Mouse (Mus musculus) brain, adult 10 weeks (tissue): ENCODE measurements around the gene Krt15. TPM values are rescaled to one million over a fixed set of nuclear protein-coding genes. Genes with fewer than 3 reads are reported as not detected.

ENCODE experiments used
- polyA plus RNA-seq: library from polyadenylated mRNA; stranded (reverse); fragments of 350-450 nt; fragmentation: Illumina TruSeq; extraction: RNeasy Lipid Tissue Mini Kit (QIAGEN cat#74804); gene quantifications from one replicate; pipeline ENCODE4 v1.2.3, GENCODE M21; 2015; ENCODE audit warnings: low read depth, low replicate concordance

Krt15 gene
- 0.94 TPM for polyA plus RNA-seq

DNA sequence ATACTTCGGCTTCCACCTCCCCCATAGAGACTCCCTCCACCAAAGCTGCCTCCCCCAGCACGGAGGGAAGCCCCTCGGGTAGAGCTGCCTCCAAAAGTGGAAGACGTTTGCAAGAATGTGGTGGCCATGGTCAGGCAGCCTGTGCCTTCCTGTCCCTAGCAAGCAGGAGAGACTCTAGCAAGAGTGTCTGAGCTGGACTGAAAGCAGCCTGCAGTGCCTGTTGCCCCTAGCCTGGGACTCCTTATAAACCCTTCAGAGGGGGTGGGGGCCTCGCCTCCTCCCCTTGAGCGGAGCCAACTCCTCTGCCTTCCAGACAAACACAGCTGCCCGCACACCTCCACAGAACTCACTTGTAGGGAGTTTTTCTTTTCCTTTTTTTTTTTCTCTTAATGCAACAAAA lies at the start of gene Krt15:
Krt15 (minus strand) TSS at position 198 of the 400 bp plus-strand sequence.

DNA sequence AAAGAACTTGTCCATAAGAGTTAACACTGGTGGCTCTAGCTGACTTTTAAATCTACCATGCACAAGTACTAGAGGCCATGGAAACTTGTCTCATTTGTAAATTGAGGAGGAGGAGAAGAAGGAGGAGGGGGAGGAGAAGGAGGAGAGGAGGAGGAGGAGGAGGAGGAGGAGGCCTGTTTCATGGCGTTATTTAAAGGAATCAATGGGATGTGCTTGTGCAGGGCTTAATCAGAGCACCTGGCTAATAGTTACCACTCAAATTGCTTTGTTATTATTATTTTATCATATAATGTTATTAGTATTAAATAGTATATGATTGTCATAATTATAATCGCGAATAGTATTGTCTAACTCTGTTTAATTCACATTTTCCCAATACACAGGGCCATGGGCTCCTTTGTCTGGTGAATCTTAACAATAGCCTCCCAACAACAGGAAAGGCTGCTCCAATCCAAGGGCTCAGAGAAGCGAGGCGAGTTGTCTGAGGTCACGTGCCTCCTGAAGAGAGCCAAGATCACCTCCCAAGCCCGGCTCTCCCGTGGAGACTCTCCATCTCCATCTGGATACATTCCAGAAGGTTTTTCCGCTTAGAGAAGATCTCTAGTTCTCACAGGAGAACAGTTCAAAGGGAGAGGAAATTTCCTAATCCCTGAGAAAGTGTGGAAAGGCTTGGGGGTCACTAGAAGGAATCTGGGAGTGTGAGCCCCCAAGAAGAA lies 13.0 kb upstream of the Krt15 start, which contains the start of gene Krt19:
Krt19 (minus strand) TSS at position 51 of the 716 bp plus-strand sequence.

DNA sequence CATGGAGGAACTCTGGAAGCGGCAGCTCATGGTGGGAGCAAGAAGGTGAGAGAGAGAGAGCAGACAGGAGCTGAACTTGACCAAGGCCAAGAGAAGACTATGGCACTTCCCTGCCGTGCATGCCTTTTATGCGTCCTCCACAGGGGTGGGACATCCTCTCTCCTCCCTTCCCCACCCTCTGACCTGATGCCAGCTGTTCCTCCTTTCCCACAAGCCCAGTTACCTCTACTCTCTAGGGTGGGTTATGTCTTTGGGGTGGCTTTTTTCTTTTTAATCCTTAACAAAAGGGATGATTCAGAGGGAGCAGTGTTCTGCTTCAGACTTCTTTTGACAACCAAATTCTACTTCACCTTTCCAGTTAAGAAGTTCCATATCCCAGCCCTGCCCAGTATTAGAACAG lies 14.3 kb downstream of the Krt15 start, which contains the start of gene Krt13:
Krt13 (minus strand) TSS at position 101 of the 400 bp plus-strand sequence.

DNA sequence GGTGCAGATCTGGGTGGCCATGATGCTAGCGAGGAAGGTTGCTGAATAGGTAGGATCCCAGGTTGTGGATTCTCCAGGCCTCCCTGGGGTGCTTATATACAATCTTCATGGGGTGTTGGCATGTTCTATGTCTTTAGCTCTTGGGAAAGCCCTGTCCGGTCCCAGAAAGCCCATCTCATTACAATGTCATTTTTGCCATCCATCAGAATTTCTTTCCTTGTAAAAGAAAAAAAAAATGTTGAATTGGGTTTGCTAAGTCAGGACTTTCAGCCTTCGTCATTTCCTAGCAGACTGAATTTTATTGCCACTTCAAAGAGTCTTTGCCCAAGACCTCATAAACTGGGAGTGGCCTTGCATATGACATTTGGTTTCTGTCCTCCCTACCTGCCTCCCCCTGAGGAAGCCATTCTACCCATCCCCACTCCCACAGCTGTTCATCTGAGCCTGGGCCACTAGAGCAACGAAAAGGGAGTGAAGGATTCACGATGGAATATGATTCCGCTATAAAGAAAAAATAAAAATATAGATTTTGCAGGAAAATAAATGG lies 30.1 kb downstream of the Krt15 start, which contains the start of gene Krt36:
Krt36 (minus strand) TSS at position 51 of the 547 bp plus-strand sequence.

DNA sequence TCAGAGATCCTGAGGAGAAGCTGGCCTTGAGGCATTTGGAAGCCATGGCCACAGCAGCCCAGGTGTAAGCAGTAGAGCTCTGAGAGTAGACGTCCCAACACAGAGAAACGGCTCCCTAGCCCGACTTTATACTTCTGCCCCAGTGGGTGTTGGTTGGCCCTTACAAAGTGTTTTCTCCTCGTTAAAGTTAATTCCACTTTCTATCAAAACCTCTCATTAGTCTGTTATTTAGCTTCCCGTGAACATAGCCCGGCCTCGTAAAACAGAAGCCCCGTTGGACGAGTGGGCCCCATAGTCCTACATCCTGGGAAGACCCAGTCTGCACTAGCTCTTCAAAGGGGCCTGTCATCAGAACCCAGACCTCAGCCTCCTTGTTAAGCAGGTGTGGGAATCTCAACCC lies 39.6 kb downstream of the Krt15 start, which contains the start of gene Krt35:
Krt35 (minus strand) TSS at position 101 of the 400 bp plus-strand sequence.

DNA sequence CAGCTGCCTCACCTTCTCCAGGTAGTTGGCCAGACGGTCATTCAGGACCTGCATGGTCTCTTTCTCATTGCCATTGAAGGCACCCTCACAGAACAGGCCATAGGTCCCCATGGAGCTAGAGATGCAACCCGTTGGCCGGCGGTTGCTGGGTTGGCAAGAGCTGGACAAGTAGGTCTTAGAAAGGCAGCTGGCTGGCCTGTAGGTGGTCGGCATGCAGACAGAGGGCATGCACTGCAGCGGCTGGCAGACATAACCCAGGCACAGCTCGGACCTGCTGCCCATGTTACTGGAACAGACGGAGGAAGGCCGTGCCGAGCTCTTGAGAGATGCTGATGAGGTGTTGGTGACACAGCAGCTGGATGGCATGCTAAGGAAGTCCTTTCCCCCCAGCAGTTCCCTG lies 47.9 kb downstream of the Krt15 start, which contains the start of gene Krt32:
Krt32 (minus strand) TSS at position 366 of the 400 bp plus-strand sequence.

Other genes with a start within 250 kb of the Krt15 start
- gene Krtap31-1, start 228.0 kb downstream of the Krt15 start, polyA plus RNA-seq, result not detected
- gene Gm11565, start 221.2 kb downstream of the Krt15 start, polyA plus RNA-seq, result not detected
- gene Krtap31-2, start 199.6 kb downstream of the Krt15 start, polyA plus RNA-seq, result not detected
- gene Krtap9-5, start 187.5 kb downstream of the Krt15 start, polyA plus RNA-seq, result not detected
- not detected for gene Krtap29-1, start 156.9 kb downstream of the Krt15 start, polyA plus RNA-seq
- not detected for gene Krtap16-1, start 149.3 kb downstream of the Krt15 start, polyA plus RNA-seq
- not detected for gene Krtap17-1, start 141.9 kb downstream of the Krt15 start, polyA plus RNA-seq
- not detected for gene Krt33a, start 119.7 kb downstream of the Krt15 start, polyA plus RNA-seq
- not detected for gene Krt33b, start 106.1 kb downstream of the Krt15 start, polyA plus RNA-seq
- not detected for gene Krt34, start 94.4 kb downstream of the Krt15 start, polyA plus RNA-seq
- not detected for gene Krt31, start 85.4 kb downstream of the Krt15 start, polyA plus RNA-seq
- gene Krt32, start 47.7 kb downstream of the Krt15 start, polyA plus RNA-seq, result not detected
- gene Krt35, start 39.7 kb downstream of the Krt15 start, polyA plus RNA-seq, result not detected
- gene Krt36, start 30.3 kb downstream of the Krt15 start, polyA plus RNA-seq, result not detected
- gene Krt13, start 14.4 kb downstream of the Krt15 start, polyA plus RNA-seq, result not detected
- gene Krt19, start 12.7 kb upstream of the Krt15 start, polyA plus RNA-seq, result not detected
- gene Krt9, start 57.3 kb upstream of the Krt15 start, polyA plus RNA-seq, result 6.8 TPM
- not detected for gene Krt14, start 71.6 kb upstream of the Krt15 start, polyA plus RNA-seq
- gene Krt16, start 113.0 kb upstream of the Krt15 start, polyA plus RNA-seq, result not detected
- gene Krt17, start 125.1 kb upstream of the Krt15 start, polyA plus RNA-seq, result not detected
- gene Krt42, start 133.9 kb upstream of the Krt15 start, polyA plus RNA-seq, result not detected
- 796 TPM for gene Eif1, start 184.0 kb upstream of the Krt15 start, polyA plus RNA-seq
- gene Gast, start 198.5 kb upstream of the Krt15 start, polyA plus RNA-seq, result not detected
- 104 TPM for gene Hap1, start 220.2 kb upstream of the Krt15 start, polyA plus RNA-seq